Mouse (Mus musculus) myocyte (in vitro differentiated cells): ENCODE results near the gene Tuba3b. TPM values are rescaled to one million over a fixed set of nuclear protein-coding genes. Genes with fewer than 3 reads are reported as not detected.

Experiments
- H3K27me3 ChIP-seq: one replicate; pipeline ENCODE4 v1.6.1; 2011; ENCODE audit not compliant: control insufficient read depth, insufficient read depth, insufficient read length
- H3K36me3 ChIP-seq: one replicate; pipeline ENCODE4 v1.6.1; 2011; ENCODE audit not compliant: control insufficient read depth, insufficient read depth
- H3K4me2 ChIP-seq: one replicate; pipeline ENCODE4 v1.6.1; 2011; ENCODE audit warnings: low read depth, control low read depth
- H3K4me3 ChIP-seq: one replicate; pipeline ENCODE4 v1.5.1; 2011; ENCODE audit warnings: mild to moderate bottlenecking, control low read depth, moderate library complexity
- H3K79me2 ChIP-seq: one replicate; pipeline ENCODE4 v1.6.1; 2011; ENCODE audit not compliant: control insufficient read depth, insufficient read depth
- H3ac ChIP-seq: one replicate; pipeline ENCODE4 v1.6.1; 2011; ENCODE audit not compliant: control insufficient read depth, insufficient read length
- CEBPB ChIP-seq: IDR thresholded peaks from 2 replicates; pipeline ENCODE4 v1.6.1; 2011; ENCODE audit warnings: mild to moderate bottlenecking, moderate library complexity; ENCODE audit not compliant: poor library complexity, insufficient read depth, severe bottlenecking
- E2F4 ChIP-seq: IDR thresholded peaks from one replicate; pipeline ENCODE4 v1.6.1; 2011; ENCODE audit warnings: mild to moderate bottlenecking, control low read depth, moderate library complexity; ENCODE audit not compliant: insufficient read depth
- MAX ChIP-seq: IDR thresholded peaks from one replicate; pipeline ENCODE4 v1.6.1; 2011; ENCODE audit warnings: low read depth, mild to moderate bottlenecking, control low read depth
- MYOD1 ChIP-seq, 3 experiments: IDR thresholded peaks; one replicate each; pipeline ENCODE4 v1.6.1; 2011; ENCODE audit warnings: control low read depth in 2 of 3, low read depth in 2 of 3, mild to moderate bottlenecking in 2 of 3, moderate library complexity in 1 of 3; ENCODE audit not compliant: insufficient read length in 2 of 3, control insufficient read depth in 1 of 3
- MYOG ChIP-seq, 3 experiments: IDR thresholded peaks; one replicate each; pipeline ENCODE4 v1.6.1; 2011; ENCODE audit warnings: control low read depth in 2 of 3, low read depth in 2 of 3, mild to moderate bottlenecking in 2 of 3; ENCODE audit not compliant: insufficient read length in 2 of 3, control insufficient read depth in 1 of 3, insufficient read depth in 1 of 3
- POLR2A ChIP-seq: IDR thresholded peaks from one replicate; pipeline ENCODE4 v1.6.1; 2011; ENCODE audit warnings: low read depth, mild to moderate bottlenecking, control low read depth, moderate library complexity; ENCODE audit not compliant: insufficient read length
- POLR2AphosphoS2 ChIP-seq: IDR thresholded peaks from one replicate; pipeline ENCODE4 v1.6.1; 2011; ENCODE audit warnings: low read depth, control low read depth; ENCODE audit not compliant: insufficient read length
- REST ChIP-seq: IDR thresholded peaks from one replicate; pipeline ENCODE4 v1.6.1; 2011; ENCODE audit warnings: mild to moderate bottlenecking, control low read depth, moderate library complexity; ENCODE audit not compliant: insufficient read depth, insufficient read length
- SRF ChIP-seq: IDR thresholded peaks from one replicate; pipeline ENCODE4 v1.6.1; 2011; ENCODE audit warnings: low read depth; ENCODE audit not compliant: control insufficient read depth, insufficient read length
- TCF12 ChIP-seq: IDR thresholded peaks from one replicate; pipeline ENCODE4 v1.6.1; 2011; ENCODE audit warnings: mild to moderate bottlenecking, control low read depth; ENCODE audit not compliant: poor library complexity, insufficient read depth, severe bottlenecking
- TCF3 ChIP-seq: IDR thresholded peaks from one replicate; pipeline ENCODE4 v1.6.1; 2011; ENCODE audit warnings: low read depth, control low read depth; ENCODE audit not compliant: insufficient read length
- USF1 ChIP-seq: IDR thresholded peaks from one replicate; pipeline ENCODE4 v1.6.1; 2011; ENCODE audit warnings: low read depth, mild to moderate bottlenecking, control low read depth, moderate library complexity
- polyA plus RNA-seq: library from polyadenylated mRNA; unstranded; fragments of >200 nt; fragmentation: generic; extraction: Trizol; gene quantifications from one replicate; pipeline ENCODE4 v1.2.1, GENCODE M21; 2012; ENCODE audit warnings: missing spikeins

Tuba3b gene
- polyA plus RNA-seq, 1 experiment: not detected

- no peak for TF ChIP-seq POLR2AphosphoS2
- TF ChIP-seq E2F4: no peak
- no peak for TF ChIP-seq POLR2A
- no peak for TF ChIP-seq USF1
- TF ChIP-seq MAX: no peak
- no peak for TF ChIP-seq REST
- no peak for TF ChIP-seq TCF12
- TF ChIP-seq SRF: no peak
- no peak for TF ChIP-seq CEBPB
- TF ChIP-seq MYOG (IDR thresholded peaks at IDR 0.05; ENCODE audit: control insufficient read depth in 1 of 3, insufficient read depth in 1 of 3, insufficient read length in 2 of 3, low read depth in 2 of 3): no peak
- TF ChIP-seq MYOD1 (IDR thresholded peaks at IDR 0.05; ENCODE audit: control insufficient read depth in 1 of 3, insufficient read length in 2 of 3, low read depth in 2 of 3): no peak
- no peak for TF ChIP-seq TCF3
- H3K36me3 ChIP-seq: no peaks in the 10 kb centered on the region
- no peak overlapping the region for H3ac ChIP-seq
- no peaks in the 10 kb centered on the region for H3K79me2 ChIP-seq
- H3K27me3 ChIP-seq: no peaks in the 10 kb centered on the region
- no peak overlapping the region for H3K4me3 ChIP-seq
- no peak overlapping the region for H3K4me2 ChIP-seq
Observed at GRCm38 (mm10) chr6:145612611-145613010, 2.9 kb upstream of the Tuba3b start.

- Histone ChIP-seq H3K4me2 (no peak within 1 kb of the TSS), H3ac (no peak within 1 kb of the TSS), H3K27me3 (no peaks in the 10 kb centered on the region), H3K79me2 (no peaks in the 10 kb centered on the region), H3K36me3 (no peaks in the 10 kb centered on the region), H3K4me3 (no peak within 1 kb of the TSS)
- no peak for TF ChIP-seq POLR2AphosphoS2
- no peak for TF ChIP-seq CEBPB
- TF ChIP-seq MAX: no peak
- TF ChIP-seq MYOD1 (IDR thresholded peaks at IDR 0.05; ENCODE audit: control insufficient read depth in 1 of 3, insufficient read length in 2 of 3, low read depth in 2 of 3): no peak
- TF ChIP-seq TCF3: no peak
- TF ChIP-seq POLR2A: no peak
Observed at GRCm38 (mm10) chr6:145614219-145614618, 1.3 kb upstream of the Tuba3b start, which contains the start of gene Lmntd1. Gene Lmntd1 (minus strand): TSS chr6:145614319.

GRCm38 (mm10) chr6:145616402-145617229 lies 1.1 kb downstream of the Tuba3b start:
- H3K27me3 ChIP-seq: no peaks in the 10 kb centered on the region
- no peaks in the 10 kb centered on the region for H3K36me3 ChIP-seq
- no peak overlapping the region for H3ac ChIP-seq
- no peak overlapping the region for H3K4me3 ChIP-seq
- H3K79me2 ChIP-seq: no peaks in the 10 kb centered on the region
- TF ChIP-seq USF1: no peak
- TF ChIP-seq POLR2AphosphoS2: no peak
- TF ChIP-seq TCF3: no peak
- TF ChIP-seq E2F4: no peak
- no peak for TF ChIP-seq POLR2A
- TF ChIP-seq SRF: no peak
- no peak for TF ChIP-seq MAX
- TF ChIP-seq MYOD1 (IDR thresholded peaks at IDR 0.05; ENCODE audit: control insufficient read depth in 1 of 3, insufficient read length in 2 of 3, low read depth in 2 of 3): no peak
- TF ChIP-seq TCF12: no peak
- TF ChIP-seq REST: no peak
- TF ChIP-seq MYOG (IDR thresholded peaks at IDR 0.05; ENCODE audit: control insufficient read depth in 1 of 3, insufficient read depth in 1 of 3, insufficient read length in 2 of 3, low read depth in 2 of 3): no peak
- TF ChIP-seq CEBPB: no peak
- peak overlapping the region; percentile 59 for H3K4me2 ChIP-seq

- Histone ChIP-seq H3ac (no peak overlapping the region), H3K4me2 (no peak overlapping the region), H3K4me3 (no peak overlapping the region), H3K36me3 (no peaks in the 10 kb centered on the region), H3K27me3 (no peaks in the 10 kb centered on the region), H3K79me2 (no peaks in the 10 kb centered on the region)
- TF ChIP-seq POLR2A (no peak), USF1 (no peak)
Observed at GRCm38 (mm10) chr6:145623141-145623540, 7.6 kb downstream of the Tuba3b start.

GRCm38 (mm10) chr6:145630269-145630668 lies 14.7 kb downstream of the Tuba3b start:
- TF ChIP-seq SRF (no peak), TCF3 (no peak), MYOG (IDR thresholded peaks at IDR 0.05; ENCODE audit: control insufficient read depth in 1 of 3, insufficient read depth in 1 of 3, insufficient read length in 2 of 3, low read depth in 2 of 3) (no peak), CEBPB (no peak), POLR2AphosphoS2 (no peak), USF1 (no peak), MYOD1 (IDR thresholded peaks at IDR 0.05; ENCODE audit: control insufficient read depth in 1 of 3, insufficient read length in 2 of 3, low read depth in 2 of 3) (no peak), E2F4 (no peak), REST (no peak), TCF12 (no peak), POLR2A (no peak), MAX (no peak)
- H3K36me3 ChIP-seq: no peaks in the 10 kb centered on the region

More at GRCm38 (mm10) chr6:145630269-145630668, 14.7 kb downstream of the Tuba3b start:
- Histone ChIP-seq H3ac (no peak overlapping the region), H3K4me3 (no peak overlapping the region), H3K4me2 (no peak overlapping the region), H3K27me3 (no peaks in the 10 kb centered on the region), H3K79me2 (no peaks in the 10 kb centered on the region)
